Mouse (Mus musculus) adrenal gland, postnatal 36 days (tissue): ENCODE data around the gene Taldo1. TPM values are rescaled to one million over a fixed set of nuclear protein-coding genes. Genes with fewer than 3 reads are reported as not detected.
A peak's percentile ranks its signal among the peaks of the same experiment; 100 is the strongest.

ENCODE experiments used
- DNase-seq, 2 experiments: peaks; one replicate each; pipeline ENCODE4 v3.0.0; 2021; ENCODE audit warnings: mixed read lengths in 1 of 2
- total RNA-seq, 2 experiments: library from RNA; stranded (reverse); gene quantifications; 2 replicates each; pipeline ENCODE4 v1.2.3; 2021

The Taldo1 gene
- total RNA-seq, 2 experiments from 2014 or later, result 707 to 724 TPM

DNA sequence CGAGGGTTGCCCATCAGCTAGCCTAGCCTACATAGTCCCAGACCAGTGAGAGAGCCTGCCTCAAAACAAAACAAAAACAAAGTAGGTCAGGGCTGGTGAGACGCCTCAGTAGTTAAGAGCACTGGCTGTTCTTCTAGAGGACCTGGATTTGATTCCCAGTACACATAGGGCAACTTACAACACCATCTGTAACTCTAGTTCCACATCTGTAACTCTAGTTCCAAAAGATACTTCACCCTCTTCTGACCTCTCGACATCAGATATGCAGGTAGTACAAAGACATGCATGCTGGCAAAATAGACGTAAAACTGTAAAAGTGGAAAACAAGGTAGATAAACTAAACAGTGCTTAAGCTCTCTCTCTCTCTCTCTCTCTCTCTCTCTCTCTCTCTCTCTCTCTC, 31.8 kb downstream of the Taldo1 start:
- no peak for DNase-seq

GRCm38 (mm10) chr7:141426948-141427730, 35.1 kb downstream of the Taldo1 start:
- DNase-seq, result no peak

DNA sequence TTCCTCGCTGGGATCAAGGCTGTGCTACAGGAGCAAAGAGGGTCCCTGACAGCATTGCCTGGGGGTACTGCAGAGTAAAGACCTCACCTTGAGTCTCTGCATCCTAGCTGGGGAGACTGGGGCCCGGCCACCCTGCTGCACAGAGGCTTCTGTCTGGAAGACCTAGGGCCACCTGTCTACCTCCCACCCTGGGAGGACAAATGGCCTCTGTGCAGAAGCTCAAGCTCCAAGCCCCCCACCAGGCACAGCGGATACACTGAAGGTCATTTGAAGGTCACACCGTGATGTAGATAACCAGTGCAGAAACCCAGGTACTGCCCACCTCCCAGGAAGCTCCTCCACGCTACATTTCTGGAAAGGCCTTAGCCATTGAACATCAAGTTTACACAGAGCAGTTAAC, 36.7 kb downstream of the Taldo1 start:
- DNase-seq, result no peak

GRCm38 (mm10) chr7:141429310-141429709, 37.3 kb downstream of the Taldo1 start, which contains the start of gene Cend1:
TSS of gene Cend1 (minus strand) at chr7:141429491.
- peak; percentile 57 to 66 for DNase-seq

GRCm38 (mm10) chr7:141429840-141430584, 38.0 kb downstream of the Taldo1 start:
- peak; percentile 62 to 70 for DNase-seq

DNA sequence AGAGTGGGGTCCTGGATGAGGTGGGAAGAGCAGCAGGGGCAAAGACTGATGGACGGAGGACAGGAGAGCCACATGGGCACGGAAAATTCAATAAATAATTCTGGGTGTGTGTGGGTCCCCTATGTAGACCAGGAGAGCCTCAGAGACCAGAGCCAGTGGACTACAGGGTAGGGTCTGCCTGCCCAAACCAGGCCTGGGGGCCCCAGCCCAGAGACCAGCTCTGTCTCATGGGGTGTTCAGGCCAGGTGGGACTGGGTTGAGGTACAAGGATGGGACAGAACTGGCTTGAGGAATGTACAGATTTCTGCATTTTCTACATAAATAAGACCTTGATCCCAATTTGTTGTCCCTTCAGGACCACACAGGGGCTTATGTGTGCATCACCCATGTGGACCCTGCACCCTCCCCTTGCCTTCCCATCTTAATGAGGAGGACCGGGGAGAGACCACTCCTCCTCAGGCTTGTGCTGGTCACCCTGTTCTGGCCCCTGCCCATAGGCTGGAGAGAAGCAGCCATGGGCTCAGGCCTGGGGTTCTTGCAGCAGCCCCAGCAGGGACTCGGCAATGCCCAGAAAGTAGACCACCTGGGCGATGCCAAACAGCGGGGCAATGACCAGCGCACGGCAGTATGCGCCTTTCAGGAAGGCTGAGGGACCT, 38.7 kb downstream of the Taldo1 start:
- DNase-seq, result no peak

GRCm38 (mm10) chr7:141431434-141432185, 39.6 kb downstream of the Taldo1 start:
- no peak for DNase-seq

DNA sequence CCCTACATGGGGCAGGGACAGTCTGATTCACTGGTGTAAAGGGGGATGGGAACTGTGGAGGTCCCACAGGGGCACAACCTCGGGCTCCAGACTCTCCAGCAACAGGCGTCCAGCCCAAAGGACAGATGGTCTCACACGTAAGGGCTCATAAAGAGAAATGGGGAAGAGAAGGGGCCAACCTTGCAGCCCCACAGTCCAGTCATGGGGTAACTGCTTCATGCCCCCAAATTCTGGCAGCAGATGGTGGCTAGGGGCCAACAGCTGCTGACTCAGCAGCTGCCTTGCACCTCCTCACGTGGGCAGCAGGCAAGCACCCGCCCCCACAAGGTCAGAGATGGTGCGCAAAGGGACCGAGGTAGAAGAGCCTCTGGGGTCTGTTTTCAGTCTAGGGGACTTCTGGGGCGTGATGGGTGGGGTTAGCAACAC, 40.2 kb downstream of the Taldo1 start:
- peak; percentile 89 to 92 for DNase-seq

DNA sequence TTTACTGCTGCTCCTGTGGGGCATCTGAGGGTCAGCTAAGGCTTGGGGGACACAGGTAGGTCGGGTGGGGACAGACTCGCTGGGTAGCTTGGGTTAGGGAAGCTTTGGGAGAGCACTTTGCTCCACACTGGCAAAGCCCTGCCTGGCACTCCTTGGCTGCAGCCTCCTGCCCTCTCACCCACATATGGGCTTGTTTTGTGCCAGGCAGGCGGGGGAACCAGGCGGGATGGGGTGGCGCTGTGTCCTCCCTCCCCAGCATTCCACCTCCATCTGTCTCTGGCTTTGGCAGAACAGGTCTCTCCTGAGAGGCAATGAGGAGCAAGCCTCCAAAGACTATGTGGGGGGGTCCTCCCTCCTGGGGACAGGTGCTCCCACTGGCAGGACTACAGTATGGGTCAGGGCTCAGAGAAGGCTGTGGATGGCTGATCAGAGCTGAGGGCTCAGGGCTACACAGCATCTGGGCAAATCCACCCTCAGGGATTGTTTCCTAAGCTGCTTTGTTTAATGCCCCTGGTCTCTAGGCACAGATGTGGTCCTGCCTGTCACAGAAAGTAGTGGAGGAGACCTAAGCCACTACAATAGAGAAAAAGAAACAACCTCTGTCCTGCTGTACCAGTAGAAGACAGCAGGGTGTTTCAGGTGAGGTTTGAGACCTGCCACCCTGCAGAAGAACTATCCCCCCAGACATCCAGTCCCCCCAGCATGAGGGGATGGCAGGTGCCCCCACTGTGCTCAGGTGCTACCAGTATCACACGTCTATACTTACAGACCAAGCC, 40.9 kb downstream of the Taldo1 start:
- DNase-seq, result peak; percentile 82 to 88

DNA sequence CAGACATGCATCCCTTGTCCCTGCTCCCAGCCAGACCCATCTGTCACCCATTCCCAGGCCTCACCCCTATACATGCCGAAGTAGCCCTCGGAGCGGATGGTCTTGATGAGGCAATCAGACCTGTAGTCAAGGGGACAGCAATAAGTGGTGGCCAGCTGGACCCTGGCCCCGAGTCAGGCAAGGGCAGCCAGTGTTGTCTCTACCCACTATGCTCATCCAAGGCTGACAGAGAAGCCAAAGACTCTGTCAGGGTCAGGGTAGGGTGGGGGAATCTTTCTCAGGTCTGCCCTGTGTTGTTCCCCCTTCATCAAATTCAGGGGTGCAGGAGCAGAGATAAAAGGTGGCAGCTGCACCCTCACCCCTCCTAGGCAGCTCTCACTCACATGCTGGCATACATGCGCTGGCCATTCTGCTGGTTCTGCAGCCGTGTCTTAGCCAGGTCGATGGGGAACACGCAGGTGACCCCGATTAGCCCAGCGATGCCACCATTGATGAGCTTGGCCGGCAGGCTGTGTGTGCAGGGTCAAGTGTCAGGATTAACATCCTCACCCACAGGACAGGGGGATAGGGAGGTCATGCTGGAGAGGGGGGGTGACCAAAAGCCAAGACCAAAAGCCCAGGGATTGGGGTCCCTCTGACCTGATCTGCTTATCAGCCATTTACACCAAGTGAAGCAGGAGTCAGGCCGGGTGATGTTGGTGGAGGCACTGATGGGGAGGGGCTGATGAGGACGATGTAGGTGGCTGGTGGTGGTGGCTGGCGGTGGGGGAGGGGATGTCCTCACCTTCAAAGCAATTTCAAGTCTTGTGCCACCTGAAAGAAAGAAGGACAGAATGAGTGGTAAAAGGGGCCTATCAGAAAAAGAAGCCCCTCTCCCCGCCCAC, 41.8 kb downstream of the Taldo1 start:
- DNase-seq, result no peak

- peak; percentile 72 to 77 for DNase-seq
Observed at GRCm38 (mm10) chr7:141434464-141434863, 42.5 kb downstream of the Taldo1 start.

- peak; percentile 81 to 86 for DNase-seq
Observed at GRCm38 (mm10) chr7:141435129-141435855, 43.3 kb downstream of the Taldo1 start.

- DNase-seq, result no peak
Observed at GRCm38 (mm10) chr7:141435856-141436522, 44.0 kb downstream of the Taldo1 start.

DNA sequence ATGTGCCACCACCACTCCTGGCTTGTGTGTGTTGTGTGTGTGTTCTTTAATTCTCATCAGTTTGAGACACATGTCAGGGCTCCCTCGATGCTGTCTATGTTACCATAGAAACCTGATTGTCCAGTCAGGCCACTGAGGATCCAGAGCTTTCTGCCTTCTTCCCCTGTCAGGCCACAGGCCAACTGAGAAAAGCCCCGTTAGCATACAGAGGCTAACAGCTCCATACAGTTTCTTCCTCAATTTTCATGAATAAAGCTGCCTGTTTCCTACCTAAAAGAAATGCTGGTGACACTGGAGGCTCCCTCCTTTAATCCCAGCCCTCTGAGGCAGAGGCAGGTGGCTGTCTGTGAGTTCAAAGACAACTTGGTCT, 44.5 kb downstream of the Taldo1 start:
- DNase-seq, result no peak

- DNase-seq, result peak; percentile 88 to 93
Observed at GRCm38 (mm10) chr7:141437178-141438120, 45.5 kb downstream of the Taldo1 start, which contains the start of gene Slc25a22. TSS of gene Slc25a22 (minus strand) at chr7:141437892.

DNA sequence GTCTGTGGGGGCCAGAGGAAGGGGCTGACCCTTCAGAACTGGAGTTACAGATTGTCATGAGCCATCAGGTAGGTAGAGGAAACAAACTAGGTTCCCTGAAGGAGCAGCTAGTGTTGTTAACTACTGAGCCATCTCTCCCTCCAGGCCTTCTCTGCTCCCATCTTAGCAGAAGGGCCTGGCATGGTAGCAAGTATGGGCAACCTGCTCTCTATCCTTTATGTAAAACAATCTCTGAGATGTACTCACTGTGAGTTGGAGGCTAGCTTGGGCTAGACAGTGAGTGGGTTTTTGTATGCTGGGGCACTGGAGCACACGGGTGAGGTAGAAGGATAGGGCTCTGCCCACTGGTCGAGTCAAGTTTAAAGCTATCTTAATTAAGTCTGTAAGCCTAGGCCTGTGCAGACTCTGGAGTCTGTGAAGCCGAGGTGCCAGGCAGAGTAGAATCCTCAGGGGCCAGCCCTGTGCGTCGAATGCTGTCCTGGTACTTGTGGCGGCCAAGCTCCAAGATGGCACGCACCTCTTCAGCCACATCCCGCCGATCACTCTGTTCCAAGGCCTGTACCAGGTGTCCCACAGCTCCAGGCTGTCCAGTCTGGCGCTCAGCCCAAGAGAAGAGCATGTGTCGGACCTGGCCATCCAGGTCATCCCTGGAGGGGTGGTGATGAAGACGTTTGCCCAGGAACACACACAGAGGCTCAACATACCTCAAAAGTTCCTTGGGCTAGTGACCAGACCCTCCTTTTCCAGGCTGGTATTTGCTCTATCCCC, 46.4 kb downstream of the Taldo1 start:
- DNase-seq, result no peak
